Mouse (Mus musculus): ENCODE data around the gene H2-Aa. TPM values are rescaled to one million over a fixed set of nuclear protein-coding genes. Genes with fewer than 3 reads are reported as not detected.
A peak's percentile ranks its signal among the peaks of the same experiment; 100 is the strongest.

The H2-Aa gene
- polyA plus RNA-seq, 1 experiment from 2014 or later: 20.6 TPM

GRCm38 (mm10) chr17:34263068-34263467, 24.6 kb downstream of the H2-Aa start:
- Histone ChIP-seq H3K9me3 (ENCODE audit: low read length) (no peaks in the 10 kb centered on the region), H3K4me2 (replicated peaks; ENCODE audit: low read depth, low read length) (peak overlapping the region; percentile 62), H3K36me3 (ENCODE audit: insufficient read depth, low read length) (no peaks in the 10 kb centered on the region), H3K27me3 (replicated peaks; ENCODE audit: insufficient read depth, low read length) (peaks cover 21% of the 10 kb centered on the region), H3K4me1 (ENCODE audit: insufficient read depth, low read depth, low read length) (peaks cover 6% of the 10 kb centered on the region), H3K9ac (replicated peaks; ENCODE audit: low read depth) (no peak overlapping the region), H3K4me3 (ENCODE audit: low read depth, low read length) (peak overlapping the region; percentile 38), H3K27ac (ENCODE audit: low read length) (no peak overlapping the region)
- TF ChIP-seq CTCF (IDR thresholded peaks at IDR 0.05) (no peak), EP300 (IDR thresholded peaks at IDR 0.05) (no peak)
- WGBS: 3% methylated on average over 8 of the region's 8 CpGs
- DNase-seq (ENCODE audit: low spot score) (peak; percentile 86), ATAC-seq (peak; percentile 88)

- ATAC-seq: peak; percentile 56
- Histone ChIP-seq H3K36me3 (ENCODE audit: insufficient read depth, low read length) (no peaks in the 10 kb centered on the region), H3K9me3 (ENCODE audit: low read length) (no peaks in the 10 kb centered on the region), H3K27ac (ENCODE audit: low read length) (no peak overlapping the region), H3K4me1 (ENCODE audit: insufficient read depth, low read depth, low read length) (peaks cover 6% of the 10 kb centered on the region), H3K9ac (replicated peaks; ENCODE audit: low read depth) (no peak overlapping the region), H3K27me3 (replicated peaks; ENCODE audit: insufficient read depth, low read length) (peaks cover 21% of the 10 kb centered on the region), H3K4me3 (ENCODE audit: low read depth, low read length) (no peak overlapping the region), H3K4me2 (replicated peaks; ENCODE audit: low read depth, low read length) (no peak overlapping the region)
- TF ChIP-seq CTCF (IDR thresholded peaks at IDR 0.05) (no peak), EP300 (IDR thresholded peaks at IDR 0.05) (no peak)
- 22% methylated on average over 4 of the region's 4 CpGs for WGBS
- peak; percentile 86 for DNase-seq (ENCODE audit: low spot score)
Observed at GRCm38 (mm10) chr17:34261502-34261901, 26.1 kb downstream of the H2-Aa start.

- no peak overlapping the region for H3K27ac ChIP-seq (ENCODE audit: low read length)
- H3K4me1 ChIP-seq (ENCODE audit: insufficient read depth, low read depth, low read length): peaks cover 6% of the 10 kb centered on the region
- H3K4me2 ChIP-seq (replicated peaks; ENCODE audit: low read depth, low read length): no peak overlapping the region
- no peak for DNase-seq (ENCODE audit: low spot score)
- no peak overlapping the region for H3K4me3 ChIP-seq (ENCODE audit: low read depth, low read length)
- no peak overlapping the region for H3K9ac ChIP-seq (replicated peaks; ENCODE audit: low read depth)
- H3K36me3 ChIP-seq (ENCODE audit: insufficient read depth, low read length): no peaks in the 10 kb centered on the region
- no peaks in the 10 kb centered on the region for H3K9me3 ChIP-seq (ENCODE audit: low read length)
- WGBS: 35% methylated on average over 5 of the region's 5 CpGs
- no peak for ATAC-seq
- H3K27me3 ChIP-seq (replicated peaks; ENCODE audit: insufficient read depth, low read length): peaks cover 21% of the 10 kb centered on the region
- TF ChIP-seq EP300 (IDR thresholded peaks at IDR 0.05) (no peak), CTCF (IDR thresholded peaks at IDR 0.05) (no peak)
Observed at GRCm38 (mm10) chr17:34260551-34260950, 27.1 kb downstream of the H2-Aa start.

- Histone ChIP-seq H3K4me1 (ENCODE audit: insufficient read depth, low read depth, low read length) (no peaks in the 10 kb centered on the region), H3K36me3 (ENCODE audit: insufficient read depth, low read length) (no peaks in the 10 kb centered on the region), H3K9ac (replicated peaks; ENCODE audit: low read depth) (no peak within 1 kb of the TSS), H3K9me3 (ENCODE audit: low read length) (no peaks in the 10 kb centered on the region), H3K27ac (ENCODE audit: low read length) (no peak within 1 kb of the TSS), H3K27me3 (replicated peaks; ENCODE audit: insufficient read depth, low read length) (peaks cover 6% of the 10 kb centered on the region; the same call in 1 of the 2 replicates), H3K4me3 (ENCODE audit: low read depth, low read length) (no peak within 1 kb of the TSS), H3K4me2 (replicated peaks; ENCODE audit: low read depth, low read length) (no peak within 1 kb of the TSS)
- 68% methylated on average over 11 of the region's 11 CpGs for WGBS
- no peak for TF ChIP-seq EP300 (IDR thresholded peaks at IDR 0.05)
- TF ChIP-seq CTCF (IDR thresholded peaks at IDR 0.05): no peak
- peak; percentile 62 for DNase-seq (ENCODE audit: low spot score)
- ATAC-seq: peak; percentile 50; the same call in 1 of the 2 replicates
Observed at GRCm38 (mm10) chr17:34257594-34258375, 29.8 kb downstream of the H2-Aa start, which contains the start of gene H2-Ab1. TSS of gene H2-Ab1 (plus strand) at chr17:34257689.

GRCm38 (mm10) chr17:34256501-34256900, 31.1 kb downstream of the H2-Aa start:
- Histone ChIP-seq H3K36me3 (ENCODE audit: insufficient read depth, low read length) (no peaks in the 10 kb centered on the region), H3K27me3 (replicated peaks; ENCODE audit: insufficient read depth, low read length) (no peaks in the 10 kb centered on the region; the same call in 1 of the 2 replicates), H3K9ac (replicated peaks; ENCODE audit: low read depth) (no peak overlapping the region), H3K27ac (ENCODE audit: low read length) (no peak overlapping the region), H3K4me2 (replicated peaks; ENCODE audit: low read depth, low read length) (no peak overlapping the region), H3K9me3 (ENCODE audit: low read length) (no peaks in the 10 kb centered on the region), H3K4me1 (ENCODE audit: insufficient read depth, low read depth, low read length) (no peaks in the 10 kb centered on the region), H3K4me3 (ENCODE audit: low read depth, low read length) (no peak overlapping the region)
- WGBS: 74% methylated on average over 5 of the region's 5 CpGs
- TF ChIP-seq EP300 (IDR thresholded peaks at IDR 0.05) (no peak), CTCF (IDR thresholded peaks at IDR 0.05) (no peak)
- no peak for DNase-seq (ENCODE audit: low spot score)
- ATAC-seq: no peak

GRCm38 (mm10) chr17:34251666-34252065, 36.0 kb downstream of the H2-Aa start:
- no peak overlapping the region for H3K4me3 ChIP-seq (ENCODE audit: low read depth, low read length)
- H3K36me3 ChIP-seq (ENCODE audit: insufficient read depth, low read length): no peaks in the 10 kb centered on the region
- no peaks in the 10 kb centered on the region for H3K9me3 ChIP-seq (ENCODE audit: low read length)
- DNase-seq (ENCODE audit: low spot score) (no peak), ATAC-seq (no peak)
- no peak overlapping the region for H3K27ac ChIP-seq (ENCODE audit: low read length)
- no peak overlapping the region for H3K9ac ChIP-seq (replicated peaks; ENCODE audit: low read depth)
- H3K4me1 ChIP-seq (ENCODE audit: insufficient read depth, low read depth, low read length): no peaks in the 10 kb centered on the region
- H3K4me2 ChIP-seq (replicated peaks; ENCODE audit: low read depth, low read length): no peak overlapping the region
- WGBS: 45% methylated on average over 4 of the region's 4 CpGs
- H3K27me3 ChIP-seq (replicated peaks; ENCODE audit: insufficient read depth, low read length): no peaks in the 10 kb centered on the region
- no peak for TF ChIP-seq EP300 (IDR thresholded peaks at IDR 0.05)
- peak; percentile 41 for TF ChIP-seq CTCF (IDR thresholded peaks at IDR 0.05)

All from lung, postnatal 0 days (tissue).